Mouse (Mus musculus) thymus, postnatal 0 days (tissue): Measurements from ENCODE around the gene Gm20834. TPM values are rescaled to one million over a fixed set of nuclear protein-coding genes. Genes with fewer than 3 reads are reported as not detected.
"Not testable (repeated sequence)": the region's sequence is repeated elsewhere in the genome, so short reads cannot be mapped to it uniquely, and the experiment has no call there.

Experiments used
- DNase-seq: peaks from one replicate; pipeline ENCODE4 v3.0.0-alpha.2; 2015; ENCODE audit warnings: low spot score
- polyA plus RNA-seq: library from polyadenylated mRNA; unstranded; fragments of >200 nt; fragmentation: Nextera tagmentation; extraction: Ambion mirVana; gene quantifications from 2 replicates; pipeline ENCODE4 v1.2.1, GENCODE M21; 2015

Gm20834 gene
- not detected in 2 replicates for polyA plus RNA-seq

DNA sequence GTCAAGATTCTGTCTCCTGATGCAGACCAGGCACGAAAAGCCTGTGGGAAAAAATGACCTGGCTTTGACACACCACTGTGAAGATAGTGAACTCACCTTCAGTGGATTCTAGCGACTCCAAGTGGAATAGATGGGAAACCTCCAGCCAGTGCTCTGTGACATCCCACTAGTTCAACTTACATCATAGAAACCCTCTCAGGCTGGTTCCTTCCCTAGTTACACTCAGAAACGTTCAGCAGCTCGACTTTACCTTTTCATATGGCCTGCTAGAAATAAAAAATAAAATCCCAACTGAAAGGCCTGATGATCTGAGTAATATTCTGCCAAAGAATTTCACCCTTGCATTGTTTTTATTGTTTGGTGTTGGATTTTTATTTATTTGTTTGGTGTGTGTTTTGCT, at the start of gene Gm20834:
Gene Gm20834, minus strand, starts transcription at position 101 of the 400 bp plus-strand sequence.
- not testable (repeated sequence) for DNase-seq

Other genes with a start within 250 kb of the Gm20834 start
- gene Gm21310, start 177.4 kb downstream of the Gm20834 start, polyA plus RNA-seq = not detected in 2 replicates
- gene Gm28510, start 88.1 kb upstream of the Gm20834 start, polyA plus RNA-seq = not detected in 2 replicates
- gene Gm20737, start 211.5 kb upstream of the Gm20834 start, polyA plus RNA-seq = not detected in 2 replicates
- not detected in 2 replicates for gene Gm21775, start 228.9 kb upstream of the Gm20834 start, polyA plus RNA-seq